Mouse (Mus musculus): ENCODE data around the gene 4930447C04Rik. TPM values are rescaled to one million over a fixed set of nuclear protein-coding genes. Genes with fewer than 3 reads are reported as not detected.

4930447C04Rik gene
- polyA plus RNA-seq, 1 experiment from 2014 or later, result 1.0 TPM

- Histone ChIP-seq H3K27me3 (replicated peaks; ENCODE audit: control insufficient read depth, insufficient read depth, low read length) (peaks cover 93% of the 10 kb centered on the region), H3K9me3 (ENCODE audit: control insufficient read depth, low read length) (no peaks in the 10 kb centered on the region), H3K9ac (ENCODE audit: low read length) (no peak overlapping the region), H3K4me2 (ENCODE audit: low read length) (no peak overlapping the region), H3K4me3 (ENCODE audit: low read depth, low read length) (no peak overlapping the region), H3K36me3 (ENCODE audit: control insufficient read depth, insufficient read depth, low read length) (no peaks in the 10 kb centered on the region), H3K4me1 (replicated peaks; ENCODE audit: control insufficient read depth, insufficient read depth, low read length) (peaks cover 5% of the 10 kb centered on the region; the same call in 1 of the 2 replicates), H3K27ac (ENCODE audit: low read depth) (no peak overlapping the region)
- DNase-seq (ENCODE audit: low spot score) (no peak), ATAC-seq (replicated peaks; ENCODE audit: low FRiP score, low TSS enrichment, low read depth) (no peak)
Measured at GRCm38 (mm10) chr12:72946805-72947204, 6.2 kb upstream of the 4930447C04Rik start.

DNA sequence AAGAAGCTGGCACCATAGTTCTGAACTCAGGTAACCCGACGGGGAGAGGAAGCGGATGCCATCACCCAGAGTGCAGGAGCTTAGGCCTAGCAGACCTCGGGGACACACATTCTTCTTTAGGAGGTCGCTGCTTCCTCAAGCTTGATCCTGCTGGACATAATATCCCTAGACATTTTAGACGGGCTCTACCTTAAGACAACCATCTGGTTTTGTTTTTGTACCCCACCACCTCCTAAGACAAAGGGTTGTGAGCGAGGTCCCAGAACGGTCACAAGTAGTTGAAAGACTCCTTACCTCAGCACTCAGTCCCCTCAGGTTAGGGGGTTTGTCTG is 5.5 kb upstream of the 4930447C04Rik start:
- Histone ChIP-seq H3K4me1 (replicated peaks; ENCODE audit: control insufficient read depth, insufficient read depth, low read length) (peaks cover 5% of the 10 kb centered on the region; the same call in 1 of the 2 replicates), H3K27me3 (replicated peaks; ENCODE audit: control insufficient read depth, insufficient read depth, low read length) (peaks cover 96% of the 10 kb centered on the region), H3K27ac (ENCODE audit: low read depth) (no peak overlapping the region), H3K36me3 (ENCODE audit: control insufficient read depth, insufficient read depth, low read length) (no peaks in the 10 kb centered on the region), H3K4me2 (ENCODE audit: low read length) (peak overlapping the region; percentile 55; the same call in 1 of the 2 replicates), H3K4me3 (ENCODE audit: low read depth, low read length) (peak overlapping the region; percentile 30), H3K9ac (ENCODE audit: low read length) (no peak overlapping the region), H3K9me3 (ENCODE audit: control insufficient read depth, low read length) (no peaks in the 10 kb centered on the region)
- WGBS, result 7% methylated on average over 8 of the region's 8 CpGs
- no peak for ATAC-seq (replicated peaks; ENCODE audit: low FRiP score, low TSS enrichment, low read depth)
- no peak for DNase-seq (ENCODE audit: low spot score)

GRCm38 (mm10) chr12:72945301-72946063 is 4.9 kb upstream of the 4930447C04Rik start:
- DNase-seq (ENCODE audit: low spot score) (peak; percentile 71), ATAC-seq (replicated peaks; ENCODE audit: low FRiP score, low TSS enrichment, low read depth) (peak; percentile 23; the same call in 1 of the 2 replicates)
- 1% methylated on average over 57 of the region's 89 CpGs for WGBS

DNA sequence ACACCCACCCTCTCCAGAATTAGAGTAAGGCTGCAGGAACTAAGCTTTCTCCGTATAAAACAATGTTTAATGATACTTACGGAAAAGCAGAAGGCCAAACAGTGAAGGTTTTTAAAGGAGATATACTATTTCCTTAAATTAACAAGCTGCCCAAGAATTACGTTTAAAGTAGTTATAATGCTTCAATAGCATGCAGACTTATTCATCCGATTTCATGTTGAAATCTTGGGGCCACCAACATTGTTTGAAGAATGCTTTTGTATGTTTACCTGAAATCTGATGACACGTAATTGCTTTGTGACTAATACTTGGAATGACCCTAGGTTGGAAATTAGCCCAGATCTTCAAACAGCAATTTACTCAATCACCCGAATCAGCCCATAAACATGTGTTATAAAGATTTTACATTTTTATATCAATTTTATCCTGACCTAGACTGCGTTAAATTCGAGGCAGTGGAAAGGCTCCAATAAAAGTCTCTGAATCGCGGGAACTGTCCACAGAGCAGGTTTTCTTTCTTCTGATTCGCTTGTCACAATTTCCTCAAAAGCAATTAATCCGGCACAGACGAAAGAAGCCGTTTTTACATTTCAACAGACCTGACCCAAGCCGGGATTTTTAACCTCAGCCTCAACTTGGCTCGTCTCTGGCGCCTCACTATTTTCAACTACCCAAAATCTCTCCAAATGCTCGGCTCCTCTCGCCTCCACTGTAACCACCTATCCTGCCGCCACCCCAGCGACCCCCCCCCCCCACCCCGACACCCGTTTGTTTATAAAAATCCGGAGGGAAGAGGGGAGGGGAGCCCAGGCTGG is 4.0 kb upstream of the 4930447C04Rik start:
- ATAC-seq (replicated peaks; ENCODE audit: low FRiP score, low TSS enrichment, low read depth), result no peak
- 2% methylated on average over 24 of the region's 24 CpGs for WGBS
- DNase-seq (ENCODE audit: low spot score), result peak; percentile 73

More at GRCm38 (mm10) chr12:72945301-72946063, 4.9 kb upstream of the 4930447C04Rik start:
- H3K36me3 ChIP-seq (ENCODE audit: control insufficient read depth, insufficient read depth, low read length), result no peaks in the 10 kb centered on the region
- H3K9me3 ChIP-seq (ENCODE audit: control insufficient read depth, low read length), result no peaks in the 10 kb centered on the region
- H3K9ac ChIP-seq (ENCODE audit: low read length), result no peak overlapping the region
- peaks cover 98% of the 10 kb centered on the region for H3K27me3 ChIP-seq (replicated peaks; ENCODE audit: control insufficient read depth, insufficient read depth, low read length)
- H3K4me1 ChIP-seq (replicated peaks; ENCODE audit: control insufficient read depth, insufficient read depth, low read length), result peaks cover 5% of the 10 kb centered on the region; the same call in 1 of the 2 replicates
- no peak overlapping the region for H3K27ac ChIP-seq (ENCODE audit: low read depth)
- peak overlapping the region; percentile 30 for H3K4me3 ChIP-seq (ENCODE audit: low read depth, low read length)
- peak overlapping the region; percentile 55 for H3K4me2 ChIP-seq (ENCODE audit: low read length)

DNA sequence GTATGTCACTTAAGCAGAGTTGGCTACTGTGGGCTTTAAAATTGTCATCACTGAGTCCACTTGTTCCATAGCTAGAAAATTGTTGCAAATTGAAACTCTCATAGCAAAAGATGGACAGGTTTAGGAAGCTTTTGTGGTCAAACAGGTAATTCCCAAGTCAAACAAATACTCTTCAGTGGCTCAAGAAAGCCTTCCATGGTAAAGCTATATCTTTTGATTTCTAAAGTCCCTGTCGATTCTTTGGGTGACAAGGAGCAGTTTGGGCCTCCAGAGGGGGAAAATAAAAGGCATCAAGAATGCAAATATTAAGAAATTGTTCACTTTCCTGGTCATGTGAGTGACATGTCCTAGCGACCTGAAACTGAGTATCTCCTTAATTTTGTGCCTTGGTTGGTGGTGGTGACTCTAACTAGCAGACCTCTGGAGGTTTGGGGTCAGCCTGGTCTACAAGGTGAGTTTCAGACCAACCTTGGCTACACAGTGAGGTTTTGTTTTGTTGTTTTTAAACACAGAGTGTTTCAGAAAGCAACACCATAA is 3.1 kb upstream of the 4930447C04Rik start:
- no peaks in the 10 kb centered on the region for H3K36me3 ChIP-seq (ENCODE audit: control insufficient read depth, insufficient read depth, low read length)

More for the DNA sequence above, 4.0 kb upstream of the 4930447C04Rik start:
- Histone ChIP-seq H3K4me2 (ENCODE audit: low read length) (peak overlapping the region; percentile 55), H3K27ac (ENCODE audit: low read depth) (no peak overlapping the region), H3K4me1 (replicated peaks; ENCODE audit: control insufficient read depth, insufficient read depth, low read length) (peaks cover 9% of the 10 kb centered on the region; the same call in 1 of the 2 replicates), H3K9me3 (ENCODE audit: control insufficient read depth, low read length) (no peaks in the 10 kb centered on the region), H3K36me3 (ENCODE audit: control insufficient read depth, insufficient read depth, low read length) (no peaks in the 10 kb centered on the region), H3K4me3 (ENCODE audit: low read depth, low read length) (peak overlapping the region; percentile 30), H3K27me3 (replicated peaks; ENCODE audit: control insufficient read depth, insufficient read depth, low read length) (peaks cover 99% of the 10 kb centered on the region), H3K9ac (ENCODE audit: low read length) (no peak overlapping the region)

DNA sequence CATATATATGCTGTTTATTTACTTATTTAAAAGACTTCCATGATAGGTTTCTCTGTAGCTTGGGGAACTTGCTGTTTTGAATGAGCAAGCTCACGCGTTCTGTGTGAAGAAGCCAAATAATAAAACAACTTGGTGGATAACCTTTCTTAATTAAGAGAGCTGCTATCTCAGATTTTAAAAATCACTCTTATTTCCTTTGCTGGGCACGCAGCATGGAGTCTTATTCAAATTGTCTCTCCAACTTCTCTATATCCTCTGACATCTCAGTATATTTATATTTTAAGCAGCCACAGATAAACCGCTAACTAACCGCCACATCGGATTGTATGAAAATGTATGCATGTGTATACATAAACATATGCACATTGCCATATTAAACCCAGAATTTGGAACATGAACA is 1.6 kb upstream of the 4930447C04Rik start:
- Histone ChIP-seq H3K27ac (ENCODE audit: low read depth) (no peak overlapping the region), H3K4me2 (ENCODE audit: low read length) (no peak overlapping the region), H3K4me1 (replicated peaks; ENCODE audit: control insufficient read depth, insufficient read depth, low read length) (peaks cover 10% of the 10 kb centered on the region; the same call in 1 of the 2 replicates), H3K9me3 (ENCODE audit: control insufficient read depth, low read length) (no peaks in the 10 kb centered on the region), H3K36me3 (ENCODE audit: control insufficient read depth, insufficient read depth, low read length) (no peaks in the 10 kb centered on the region), H3K9ac (ENCODE audit: low read length) (no peak overlapping the region), H3K4me3 (ENCODE audit: low read depth, low read length) (no peak overlapping the region), H3K27me3 (replicated peaks; ENCODE audit: control insufficient read depth, insufficient read depth, low read length) (peaks cover 100% of the 10 kb centered on the region)
- 20% methylated on average over 6 of the region's 6 CpGs for WGBS
- no peak for DNase-seq (ENCODE audit: low spot score)
- no peak for ATAC-seq (replicated peaks; ENCODE audit: low FRiP score, low TSS enrichment, low read depth)

More for the DNA sequence above, 3.1 kb upstream of the 4930447C04Rik start:
- DNase-seq (ENCODE audit: low spot score) (peak; percentile 53), ATAC-seq (replicated peaks; ENCODE audit: low FRiP score, low TSS enrichment, low read depth) (no peak)
- Histone ChIP-seq H3K27ac (ENCODE audit: low read depth) (no peak overlapping the region), H3K4me1 (replicated peaks; ENCODE audit: control insufficient read depth, insufficient read depth, low read length) (peaks cover 10% of the 10 kb centered on the region; the same call in 1 of the 2 replicates), H3K4me2 (ENCODE audit: low read length) (no peak overlapping the region), H3K9ac (ENCODE audit: low read length) (no peak overlapping the region), H3K9me3 (ENCODE audit: control insufficient read depth, low read length) (no peaks in the 10 kb centered on the region), H3K4me3 (ENCODE audit: low read depth, low read length) (no peak overlapping the region), H3K27me3 (replicated peaks; ENCODE audit: control insufficient read depth, insufficient read depth, low read length) (peaks cover 100% of the 10 kb centered on the region)
- 15% methylated on average over 2 of the region's 2 CpGs for WGBS

DNA sequence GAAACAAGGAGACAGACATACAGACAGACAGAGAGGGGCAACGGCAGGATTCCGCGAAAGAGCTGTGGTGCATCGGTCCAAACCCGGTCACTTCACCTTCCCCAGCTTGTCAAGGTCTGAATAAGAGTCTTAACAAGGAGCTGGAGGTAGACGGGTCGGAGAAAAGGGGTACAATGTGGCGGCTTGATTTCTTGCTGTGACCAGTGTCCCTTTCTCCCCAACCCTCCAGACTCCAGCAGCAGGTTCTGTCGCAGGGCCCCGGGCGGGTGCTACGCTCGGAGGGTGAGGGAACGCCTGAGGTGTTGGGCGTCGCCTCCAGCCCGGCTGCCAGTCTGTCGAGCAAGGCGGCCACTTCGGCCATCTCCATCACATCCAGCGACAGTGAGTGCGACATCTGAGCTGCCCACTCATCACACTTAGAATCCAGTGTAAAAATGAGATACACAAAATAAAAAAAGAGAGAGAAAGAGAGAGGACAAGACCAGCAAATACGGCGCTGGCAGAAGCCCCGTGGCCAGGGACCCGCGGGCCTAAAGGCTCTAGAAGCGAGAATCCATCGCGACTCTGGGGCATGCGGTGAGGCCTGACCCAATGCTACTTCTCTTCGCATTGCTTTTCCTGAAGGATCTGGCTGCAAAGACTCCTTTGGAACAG is 951 bp upstream of the 4930447C04Rik start:
- DNase-seq (ENCODE audit: low spot score), result peak; percentile 64
- Histone ChIP-seq H3K27ac (ENCODE audit: low read depth) (no peak overlapping the region), H3K9ac (ENCODE audit: low read length) (no peak overlapping the region), H3K4me3 (ENCODE audit: low read depth, low read length) (no peak overlapping the region), H3K36me3 (ENCODE audit: control insufficient read depth, insufficient read depth, low read length) (no peaks in the 10 kb centered on the region), H3K9me3 (ENCODE audit: control insufficient read depth, low read length) (no peaks in the 10 kb centered on the region), H3K27me3 (replicated peaks; ENCODE audit: control insufficient read depth, insufficient read depth, low read length) (peaks cover 100% of the 10 kb centered on the region), H3K4me2 (ENCODE audit: low read length) (no peak overlapping the region), H3K4me1 (replicated peaks; ENCODE audit: control insufficient read depth, insufficient read depth, low read length) (peaks cover 10% of the 10 kb centered on the region; the same call in 1 of the 2 replicates)
- 1% methylated on average over 32 of the region's 32 CpGs for WGBS
- ATAC-seq (replicated peaks; ENCODE audit: low FRiP score, low TSS enrichment, low read depth), result no peak

- Histone ChIP-seq H3K9me3 (ENCODE audit: control insufficient read depth, low read length) (no peaks in the 10 kb centered on the region), H3K9ac (ENCODE audit: low read length) (no peak overlapping the region), H3K36me3 (ENCODE audit: control insufficient read depth, insufficient read depth, low read length) (no peaks in the 10 kb centered on the region), H3K4me1 (replicated peaks; ENCODE audit: control insufficient read depth, insufficient read depth, low read length) (peaks cover 10% of the 10 kb centered on the region; the same call in 1 of the 2 replicates), H3K27me3 (replicated peaks; ENCODE audit: control insufficient read depth, insufficient read depth, low read length) (peaks cover 99% of the 10 kb centered on the region), H3K4me2 (ENCODE audit: low read length) (no peak overlapping the region), H3K4me3 (ENCODE audit: low read depth, low read length) (no peak overlapping the region), H3K27ac (ENCODE audit: low read depth) (no peak overlapping the region)
- DNase-seq (ENCODE audit: low spot score) (peak; percentile 57), ATAC-seq (replicated peaks; ENCODE audit: low FRiP score, low TSS enrichment, low read depth) (no peak)
- 4% methylated on average over 11 of the region's 11 CpGs for WGBS
Measured at GRCm38 (mm10) chr12:72940822-72941397, 336 bp upstream of the 4930447C04Rik start.

All from intestine, embryonic 14.5 days (tissue).